Mouse (Mus musculus): ENCODE measurements at regions not wholly inside any gene's neighbourhood (a gene's known extent, or its start where the extent isn't known, plus 50 kb on each side); places are given as distances from the start of the nearest gene placed in this dataset.

DNA sequence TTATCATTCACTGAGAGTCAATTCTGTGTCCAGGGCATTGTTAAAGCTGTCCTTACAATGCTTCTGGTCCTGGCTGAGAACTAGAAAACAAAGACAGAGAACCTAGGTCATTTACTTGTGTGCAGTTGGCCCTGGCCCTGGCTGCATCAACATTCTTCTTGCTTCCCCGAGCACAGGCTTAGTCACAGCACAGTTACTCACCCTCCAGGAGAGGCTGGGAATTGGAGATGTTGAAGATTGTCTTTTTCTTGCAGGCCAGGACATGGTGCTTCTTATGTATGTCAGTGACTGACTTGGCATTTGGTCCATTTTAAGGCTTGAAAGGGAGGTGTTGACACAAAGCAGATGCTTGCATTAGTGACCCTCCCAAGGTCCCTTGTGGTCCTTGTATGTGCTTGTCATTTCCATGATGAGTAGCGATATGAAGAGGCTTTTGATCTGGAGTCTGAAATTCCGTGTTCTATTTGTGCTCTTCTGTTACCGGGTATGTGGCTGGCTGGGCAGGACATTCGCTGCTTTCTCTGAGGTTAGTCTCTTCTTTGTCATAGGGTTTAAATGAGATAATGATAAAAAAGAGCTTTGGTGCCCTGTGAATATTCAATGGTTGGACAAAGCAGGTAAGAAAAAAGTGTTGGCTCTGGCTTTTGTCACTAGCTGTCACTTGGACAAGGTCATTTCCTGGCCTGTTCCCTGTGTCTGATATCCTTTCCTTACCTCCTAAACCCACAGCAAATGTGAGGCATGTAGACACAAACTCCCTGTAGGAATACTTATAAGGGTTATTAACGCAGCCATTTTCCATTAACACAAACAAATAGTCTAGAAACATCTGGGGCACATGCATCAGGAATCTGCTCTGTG is 285.0 kb upstream of the Gm21798 start:
- no peak for DNase-seq

- DNase-seq: no peak
Measured at GRCm38 (mm10) chr15:64533169-64533795, 284.2 kb upstream of the Gm21798 start.

DNA sequence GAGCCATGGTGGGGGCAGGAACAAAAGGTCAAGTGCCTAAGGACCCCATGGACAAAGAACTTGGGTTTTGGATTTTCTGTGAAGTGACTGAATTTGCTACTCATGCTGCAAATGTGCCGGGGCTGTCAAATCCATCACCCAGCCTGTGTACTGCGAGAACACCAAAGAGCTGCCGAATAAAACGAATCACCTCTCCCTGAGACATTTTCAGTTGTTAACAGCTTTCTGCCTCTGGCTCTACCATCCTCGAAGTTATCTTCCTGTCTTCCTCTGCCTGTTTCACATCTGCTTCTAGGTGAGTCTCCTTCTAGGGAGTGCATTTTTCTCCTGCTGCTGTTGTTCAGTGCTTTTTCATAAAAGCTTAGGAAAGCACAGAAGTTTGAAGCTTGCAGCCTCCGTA is 283.3 kb upstream of the Gm21798 start:
- DNase-seq: no peak

DNA sequence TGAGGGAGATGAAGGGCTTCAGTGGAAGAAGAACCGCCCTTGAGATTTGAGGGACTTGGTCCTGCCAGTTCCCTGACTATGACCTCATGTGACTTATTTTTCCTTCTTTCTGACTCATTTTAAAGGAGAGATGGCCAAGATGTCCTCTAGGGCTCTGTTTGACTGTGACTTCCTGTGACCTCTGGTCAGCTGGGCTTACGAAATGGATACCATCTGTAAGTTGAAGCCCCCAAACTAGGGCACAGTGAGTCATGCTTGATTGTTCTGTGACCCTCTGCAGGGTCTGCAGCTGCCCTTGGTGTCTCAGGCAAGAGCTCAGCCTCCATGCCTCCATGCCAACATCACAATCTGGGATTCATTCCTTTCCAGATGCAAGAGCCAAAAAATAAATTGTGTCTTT is 282.3 kb upstream of the Gm21798 start:
- DNase-seq: no peak

DNA sequence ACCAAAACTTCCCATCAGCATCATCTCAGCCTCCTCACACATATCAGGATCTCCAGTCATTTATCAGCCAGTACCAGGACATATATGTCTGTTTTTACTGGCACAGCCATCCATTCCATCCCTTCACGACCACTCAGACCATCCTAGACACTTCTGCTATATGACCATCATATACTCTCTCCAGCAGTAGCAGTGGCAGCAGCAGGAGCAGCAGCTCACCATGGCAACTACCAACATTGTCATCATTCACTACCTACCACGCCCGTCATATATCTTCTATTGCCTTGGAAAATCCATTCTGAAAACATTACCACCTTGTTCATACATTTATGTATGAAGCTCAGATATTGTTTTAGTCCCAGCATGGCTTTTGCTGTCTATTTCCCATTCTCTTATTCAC is 276.1 kb upstream of the Gm21798 start:
- no peak for DNase-seq

DNA sequence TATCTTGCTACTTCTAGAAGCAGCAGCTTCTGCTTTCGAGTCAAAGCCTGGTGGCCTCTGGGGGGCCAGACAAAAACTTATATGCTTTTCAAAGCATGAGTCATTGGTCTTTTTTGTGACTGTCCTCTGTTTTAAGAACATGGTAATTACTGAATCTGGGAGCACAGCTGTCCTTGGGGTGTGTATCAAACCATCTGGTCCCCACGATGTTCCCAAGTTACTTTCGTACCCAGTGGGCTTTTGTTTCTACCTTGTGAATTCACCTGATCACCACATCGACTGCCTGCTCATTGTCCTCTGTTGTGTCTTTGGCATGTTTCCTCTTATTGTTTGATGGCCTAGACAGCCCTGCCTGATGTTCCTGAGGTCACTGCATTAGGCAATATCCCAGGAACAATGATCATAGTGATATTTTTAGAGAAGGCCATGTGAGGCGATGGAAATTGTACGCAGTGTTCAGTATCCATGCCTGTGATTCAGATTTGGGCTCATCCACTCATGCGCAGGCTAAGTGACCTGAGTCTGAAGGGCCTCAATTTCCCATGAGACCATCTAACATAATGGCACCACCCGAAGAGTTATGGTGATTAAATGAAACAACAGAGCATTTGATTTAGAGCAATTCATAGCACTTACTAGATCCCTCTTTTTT is 275.1 kb upstream of the Gm21798 start:
- DNase-seq: no peak

- DNase-seq: no peak
Measured at GRCm38 (mm10) chr15:64542908-64543307, 274.6 kb upstream of the Gm21798 start.

DNA sequence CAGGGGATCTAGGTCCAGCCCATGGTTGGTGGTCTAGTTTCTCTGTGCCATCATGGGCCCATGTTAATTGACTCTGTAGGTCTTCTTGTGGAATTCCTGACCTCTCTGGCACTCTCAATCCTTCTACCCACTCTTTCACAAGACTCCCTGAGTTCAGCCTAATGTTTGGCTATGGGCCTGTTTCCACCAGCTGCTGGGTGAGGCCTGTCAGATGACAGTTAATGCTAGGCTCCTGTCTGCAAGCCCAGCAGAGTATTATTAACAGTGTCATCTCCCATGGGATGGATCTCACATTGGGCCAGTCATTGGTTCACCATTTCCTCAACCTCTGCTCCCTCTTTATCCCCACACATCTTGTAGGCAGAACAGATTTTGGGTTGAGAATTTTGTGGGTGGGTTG is 271.5 kb upstream of the Gm21798 start:
- no peak for DNase-seq

- no peak for DNase-seq
Measured at GRCm38 (mm10) chr15:64557540-64557939, 260.0 kb upstream of the Gm21798 start.

DNA sequence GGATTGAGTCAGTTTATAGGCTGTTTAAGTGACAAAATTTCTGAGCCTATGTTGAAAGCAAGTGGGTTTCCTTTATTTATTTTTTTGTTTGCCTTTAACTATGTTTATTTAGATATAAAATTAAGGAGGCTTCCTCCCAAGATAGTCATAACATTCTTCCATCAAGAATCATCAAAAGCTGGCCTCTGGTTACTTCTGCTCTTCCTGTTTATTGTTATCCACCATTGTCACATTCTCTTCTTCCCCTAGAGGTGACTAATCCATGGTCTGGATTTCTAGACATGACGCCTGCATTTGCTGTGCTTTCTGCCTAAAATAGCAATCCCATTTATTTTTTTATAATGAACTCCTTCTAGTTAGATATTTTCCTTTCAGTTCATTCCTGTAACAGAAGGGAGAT is 259.3 kb upstream of the Gm21798 start:
- no peak for DNase-seq

DNA sequence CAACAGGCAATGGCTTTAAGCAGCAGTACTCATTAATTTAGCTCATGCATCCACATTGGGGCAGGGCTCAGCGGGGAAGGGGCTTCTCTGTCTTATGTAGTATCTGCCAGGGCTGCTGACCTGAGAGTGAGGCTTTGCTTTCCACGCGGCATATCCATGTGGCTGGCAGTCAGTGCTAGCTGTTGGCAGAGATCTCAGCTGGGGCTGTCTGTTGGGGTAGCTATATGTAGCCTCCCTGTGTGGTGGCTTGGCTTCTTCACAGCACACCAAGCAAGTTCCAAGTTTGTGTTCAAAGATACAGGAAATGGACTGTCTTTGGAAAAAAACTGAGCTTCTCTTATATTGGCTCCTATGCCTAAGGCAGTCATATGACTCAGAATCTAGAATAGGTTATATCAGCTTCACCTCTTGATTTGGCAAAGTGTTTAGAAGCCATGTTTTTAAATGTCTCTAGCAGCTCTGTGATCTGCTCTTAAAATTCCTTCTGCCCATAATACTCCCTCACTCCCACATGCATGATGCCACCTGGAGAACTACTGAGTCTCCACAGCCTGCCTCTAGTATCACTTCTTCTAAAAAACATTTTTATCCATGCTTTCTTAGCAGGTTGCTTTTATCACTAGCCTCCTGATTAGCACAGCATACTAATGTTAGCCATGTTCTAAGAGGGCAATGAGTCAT is 254.9 kb upstream of the Gm21798 start:
- no peak for DNase-seq

- DNase-seq: no peak
Measured at GRCm38 (mm10) chr15:64564703-64565102, 252.8 kb upstream of the Gm21798 start.

- no peak for DNase-seq
Measured at GRCm38 (mm10) chr15:64576891-64577535, 240.5 kb upstream of the Gm21798 start.

DNA sequence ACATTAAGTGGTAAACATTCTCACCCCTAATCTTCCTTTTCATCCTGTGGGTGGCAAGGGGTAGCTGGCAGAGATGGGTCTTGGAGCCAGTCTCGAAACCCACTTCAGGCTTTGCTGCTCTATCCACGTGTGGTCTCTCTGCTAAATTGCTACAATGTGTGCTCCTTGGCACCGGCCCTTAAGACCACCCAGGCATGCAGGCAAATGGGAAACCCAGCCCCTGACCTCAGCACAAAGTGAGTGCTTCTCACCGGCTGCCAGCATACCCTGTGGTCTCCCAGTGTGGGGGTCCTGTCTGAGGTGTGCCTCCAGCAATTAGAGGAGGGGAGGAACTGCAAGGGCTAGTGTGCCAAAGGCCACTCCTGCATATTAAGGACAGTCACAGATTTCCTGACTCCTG is 238.5 kb upstream of the Gm21798 start:
- DNase-seq: no peak

DNA sequence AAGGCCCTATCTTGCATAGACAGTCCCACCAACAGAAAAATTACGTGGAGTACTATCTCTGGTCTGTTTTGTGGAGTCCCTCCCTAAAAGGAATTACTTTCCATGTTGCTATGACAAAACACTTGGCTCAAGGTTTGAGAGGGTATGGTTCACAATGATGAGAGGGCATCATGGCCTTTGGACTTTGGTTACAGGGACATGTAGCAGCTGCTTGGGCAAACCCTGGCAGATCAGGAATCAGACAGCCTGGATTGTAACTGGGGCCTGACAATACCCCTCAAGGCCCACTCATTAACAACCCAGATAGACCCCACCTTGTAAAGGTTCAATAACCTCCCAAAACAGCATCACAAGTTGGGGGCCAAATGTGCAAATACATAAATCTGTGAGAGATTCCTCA is 237.0 kb upstream of the Gm21798 start:
- no peak for DNase-seq

DNA sequence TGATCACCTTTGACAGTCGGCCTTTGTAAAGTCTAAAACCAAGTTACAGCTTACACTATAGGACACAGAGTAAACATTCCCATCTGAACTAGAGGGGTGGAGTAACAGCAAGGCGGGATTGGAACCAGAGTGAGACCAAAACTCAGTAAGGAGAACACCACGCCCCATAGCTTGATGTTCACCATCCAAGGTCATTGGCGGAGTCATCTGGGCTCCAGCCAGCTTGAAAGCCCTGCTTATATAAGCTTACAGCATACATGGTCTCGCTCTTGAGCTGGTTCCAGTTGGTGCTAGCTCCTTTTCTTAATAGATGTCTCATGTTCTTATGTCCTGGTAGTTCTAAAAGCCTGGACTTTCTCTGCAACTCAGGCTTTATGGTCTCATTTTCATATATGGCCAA is 236.4 kb upstream of the Gm21798 start:
- DNase-seq: no peak

DNA sequence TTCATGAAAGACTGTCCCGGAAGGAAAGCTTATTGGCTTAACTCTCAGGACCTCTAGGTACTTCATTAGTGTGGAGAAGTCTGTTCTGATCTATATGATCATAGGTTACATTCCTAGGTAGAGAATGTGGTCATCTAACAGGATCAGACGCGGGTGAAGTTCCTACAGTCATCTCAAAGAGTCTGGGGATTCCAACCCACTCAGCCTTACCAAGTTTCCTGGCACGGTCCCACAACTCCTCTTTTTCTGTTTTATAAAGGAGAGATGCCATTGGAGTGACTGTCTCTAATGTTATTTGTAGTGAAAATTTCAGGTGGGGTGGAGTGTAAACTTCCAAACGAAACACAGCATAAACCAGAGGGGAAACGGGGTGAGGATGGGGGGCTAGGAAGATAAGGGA is 233.4 kb upstream of the Gm21798 start:
- no peak for DNase-seq

GRCm38 (mm10) chr15:64586776-64587175 is 230.7 kb upstream of the Gm21798 start:
- no peak for DNase-seq

GRCm38 (mm10) chr15:64590092-64590881 is 227.2 kb upstream of the Gm21798 start:
- DNase-seq: no peak

GRCm38 (mm10) chr15:64613503-64613902 is 204.0 kb upstream of the Gm21798 start:
- DNase-seq: no peak

- DNase-seq: no peak
Measured at GRCm38 (mm10) chr15:64618471-64618870, 199.0 kb upstream of the Gm21798 start.

DNA sequence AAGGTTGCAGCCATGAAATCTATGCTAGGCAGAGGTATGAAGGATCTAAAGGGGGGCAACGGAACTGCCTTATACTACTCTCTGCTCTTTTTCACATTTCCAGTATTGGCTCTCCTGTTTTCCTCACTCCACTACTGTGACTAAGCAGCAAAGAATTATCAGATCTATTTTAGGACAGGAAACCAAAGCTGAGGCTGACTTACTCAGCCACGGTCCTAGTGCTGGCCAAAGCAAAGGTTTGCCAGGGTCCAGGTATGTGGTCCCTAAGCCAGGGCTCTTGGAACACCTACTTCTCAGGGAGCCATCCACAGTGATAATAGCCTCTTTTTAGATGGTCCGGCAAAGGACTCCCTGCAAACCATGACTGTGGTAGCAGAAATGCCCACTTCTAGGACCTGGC is 195.6 kb upstream of the Gm21798 start:
- DNase-seq: no peak

Measured in cerebellum, adult 18-20 months (tissue).